Mouse (Mus musculus) testis, adult 2 months (tissue): Measurements from ENCODE around the gene Ano5. TPM values are rescaled to one million over a fixed set of nuclear protein-coding genes. Genes with fewer than 3 reads are reported as not detected.

Experiments used
- H3K27ac ChIP-seq: fragments of 200-500 bp; 2 replicates; pipeline ENCODE4 v1.5.1; 2012; ENCODE audit warnings: low read depth, low read length; ENCODE audit not compliant: control insufficient read depth, insufficient read depth
- H3K27me3 ChIP-seq: fragments of 200-500 bp; 2 replicates; pipeline ENCODE4 v1.6.1; 2012; ENCODE audit warnings: mild to moderate bottlenecking, low read length, moderate library complexity; ENCODE audit not compliant: control insufficient read depth, insufficient read depth
- H3K36me3 ChIP-seq: fragments of 200-500 bp; 2 replicates; pipeline ENCODE4 v1.6.1; 2012; ENCODE audit warnings: mild to moderate bottlenecking, low read length; ENCODE audit not compliant: control insufficient read depth, insufficient read depth
- H3K4me1 ChIP-seq: fragments of 200-500 bp; 2 replicates; pipeline ENCODE4 v1.6.1; 2012; ENCODE audit warnings: low read length; ENCODE audit not compliant: control insufficient read depth, insufficient read depth
- H3K4me3 ChIP-seq: fragments of 200-500 bp; 2 replicates; pipeline ENCODE4 v1.5.1; 2012; ENCODE audit warnings: low read depth, mild to moderate bottlenecking, low read length, moderate library complexity, mixed read lengths; ENCODE audit not compliant: control insufficient read depth
- CTCF ChIP-seq: fragments of 200-500 bp; IDR thresholded peaks from 2 replicates; pipeline ENCODE4 v1.5.1; 2012; ENCODE audit warnings: low read depth, mild to moderate bottlenecking, inconsistent platforms, low read length, moderate library complexity; ENCODE audit not compliant: control insufficient read depth, insufficient read depth, insufficient replicate concordance
- POLR2A ChIP-seq: fragments of 200-500 bp; IDR thresholded peaks from 2 replicates; pipeline ENCODE4 v1.6.1; 2012; ENCODE audit warnings: low read depth, mild to moderate bottlenecking, inconsistent platforms, low read length, moderate library complexity; ENCODE audit not compliant: control insufficient read depth
- polyA plus RNA-seq: library from polyadenylated mRNA; depleted of rRNA; stranded (reverse); fragments of >200 nt; gene quantifications from 2 replicates; pipeline ENCODE4 v1.2.3, GENCODE M21; 2012; rRNA removed

The Ano5 gene
- polyA plus RNA-seq, 1 experiment, result 1.2 TPM

- peaks cover 6% of the 10 kb centered on the region for H3K27me3 ChIP-seq
- TF ChIP-seq CTCF (no peak), POLR2A (no peak)
- H3K36me3 ChIP-seq, result no peaks in the 10 kb centered on the region
- peaks cover 16% of the 10 kb centered on the region for H3K4me1 ChIP-seq
- H3K27ac ChIP-seq, result no peak overlapping the region
- no peak overlapping the region for H3K4me3 ChIP-seq
Measured at GRCm38 (mm10) chr7:51628349-51628748, 117.5 kb downstream of the Ano5 start.

DNA sequence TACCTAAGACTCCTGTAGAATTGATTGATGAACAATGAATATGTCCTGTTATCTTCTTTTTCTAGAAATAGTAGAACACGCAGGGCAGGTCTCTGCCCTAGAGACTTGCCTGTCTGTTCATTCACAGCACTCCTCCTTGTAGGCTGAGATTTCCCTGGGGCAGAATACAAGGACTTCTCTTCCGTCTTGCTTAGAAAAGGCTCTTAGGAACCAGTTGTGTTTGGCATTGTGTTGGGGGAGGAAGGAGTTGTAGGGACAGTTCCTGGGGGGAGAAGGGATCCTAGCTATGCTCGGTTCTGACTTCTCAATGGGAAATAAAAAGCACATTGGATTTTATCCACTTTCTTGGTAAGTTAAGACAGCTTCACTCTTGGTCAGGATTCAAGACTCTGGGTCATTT lies 118.4 kb downstream of the Ano5 start:
- TF ChIP-seq CTCF (no peak), POLR2A (no peak)
- Histone ChIP-seq H3K36me3 (no peaks in the 10 kb centered on the region), H3K27me3 (peaks cover 6% of the 10 kb centered on the region), H3K4me1 (peaks cover 16% of the 10 kb centered on the region), H3K27ac (no peak overlapping the region), H3K4me3 (no peak overlapping the region)

DNA sequence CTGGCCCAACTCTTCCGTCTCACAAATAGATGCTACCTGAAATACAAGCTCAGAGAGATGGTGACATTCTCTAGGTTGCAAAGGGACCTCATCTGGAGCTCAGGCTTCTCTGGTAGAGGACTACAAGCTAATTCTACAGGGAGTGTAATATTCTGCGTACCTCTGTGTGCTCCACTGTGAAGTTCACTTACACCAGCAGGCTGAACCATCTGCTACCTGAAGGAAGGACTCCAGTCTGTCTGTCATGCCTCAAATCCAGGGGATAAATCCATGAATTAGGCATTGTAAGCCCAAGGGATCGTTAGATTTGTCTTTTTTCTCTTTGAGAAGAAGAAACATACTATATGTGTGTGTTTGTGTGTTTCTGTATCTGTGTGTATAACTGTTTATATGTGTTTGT lies 120.3 kb downstream of the Ano5 start:
- TF ChIP-seq CTCF (no peak), POLR2A (no peak)
- Histone ChIP-seq H3K27ac (no peak overlapping the region), H3K4me1 (peaks cover 11% of the 10 kb centered on the region), H3K27me3 (peaks cover 4% of the 10 kb centered on the region; the same call in 1 of the 2 replicates), H3K4me3 (no peak overlapping the region), H3K36me3 (no peaks in the 10 kb centered on the region)

DNA sequence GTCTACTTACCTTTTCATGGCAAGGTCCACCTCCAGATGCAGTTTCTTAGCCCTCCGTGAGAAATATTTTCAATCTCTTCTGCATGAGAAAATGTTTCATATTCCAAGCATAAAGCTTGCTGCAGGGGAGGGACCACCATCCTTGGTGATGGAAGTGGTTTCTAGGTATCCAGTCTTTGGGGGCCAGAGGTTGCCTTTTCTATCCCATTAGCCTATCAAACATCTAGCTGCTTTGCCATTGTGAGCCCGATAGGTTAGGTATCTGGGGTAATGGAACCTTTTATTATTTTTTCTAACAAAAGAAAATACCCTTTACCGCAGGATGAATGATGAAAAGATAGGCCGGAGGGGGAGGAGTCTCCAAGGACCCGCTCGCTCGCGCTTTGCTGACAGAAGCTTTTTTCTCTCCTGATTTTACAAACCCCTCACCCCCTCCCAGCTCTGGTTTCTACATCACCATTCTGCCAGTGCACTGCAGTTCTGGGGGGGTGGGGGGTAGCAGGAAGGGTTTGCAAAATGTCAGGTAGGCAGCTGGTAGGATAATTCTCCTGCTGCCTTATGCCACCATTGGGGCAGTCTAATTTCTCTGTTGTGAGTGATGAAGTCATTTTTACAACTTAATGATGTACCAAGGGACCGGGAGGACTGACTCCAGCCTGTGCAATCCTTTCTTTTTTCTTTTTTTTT lies 121.9 kb downstream of the Ano5 start:
- TF ChIP-seq POLR2A (no peak), CTCF (no peak)
- H3K36me3 ChIP-seq, result no peaks in the 10 kb centered on the region
- peaks cover 1% of the 10 kb centered on the region for H3K4me1 ChIP-seq
- H3K27me3 ChIP-seq, result peaks cover 1% of the 10 kb centered on the region; the same call in 1 of the 2 replicates
- H3K27ac ChIP-seq, result no peak overlapping the region
- no peak overlapping the region for H3K4me3 ChIP-seq

DNA sequence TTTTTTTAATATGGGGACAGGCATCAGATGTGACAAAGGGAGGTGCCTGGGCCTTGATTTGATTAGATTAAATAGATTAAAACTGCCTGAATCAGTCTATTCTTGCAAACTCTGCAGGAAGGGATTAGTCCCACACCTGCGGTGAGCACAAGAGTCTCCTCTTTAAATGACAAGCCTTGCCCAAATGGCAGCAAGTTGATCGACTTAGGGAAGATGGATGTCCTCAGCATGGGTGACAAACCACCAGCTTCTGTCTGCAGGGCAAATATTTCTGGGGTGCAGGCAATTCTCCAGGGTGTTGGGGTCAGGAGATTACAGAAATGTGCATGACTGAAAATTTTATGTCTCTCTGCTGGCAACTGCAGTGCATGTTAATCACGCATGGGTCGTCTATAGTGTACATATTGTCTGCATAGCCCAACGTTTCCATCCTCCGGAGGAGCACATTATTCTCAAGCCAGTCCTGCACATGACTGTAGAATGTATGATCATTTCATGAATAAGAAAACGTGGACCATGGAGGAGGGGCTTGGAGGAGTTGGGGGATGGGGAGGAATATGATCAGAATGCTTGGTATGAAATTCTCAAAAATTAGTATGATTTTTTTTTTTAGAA lies 122.5 kb downstream of the Ano5 start:
- no peak for TF ChIP-seq POLR2A
- no peak for TF ChIP-seq CTCF
- Histone ChIP-seq H3K36me3 (no peaks in the 10 kb centered on the region), H3K4me1 (no peaks in the 10 kb centered on the region), H3K27ac (no peak overlapping the region), H3K4me3 (no peak overlapping the region), H3K27me3 (no peaks in the 10 kb centered on the region)

Other genes with a start within 250 kb of the Ano5 start
- 0.47 and 0.59 TPM in 2 replicates for gene Slc17a6, start 111.0 kb downstream of the Ano5 start, polyA plus RNA-seq